Mouse (Mus musculus): ENCODE results near the gene Tia1.

The Tia1 gene

GRCm38 (mm10) chr6:86385362-86386104 lies 18.5 kb upstream of the Tia1 start:
- DNase-seq: no peak

- no peak for DNase-seq
These were observed 16.7 kb upstream of the Tia1 start for GRCm38 (mm10) chr6:86387313-86387712.

GRCm38 (mm10) chr6:86388461-86388860 lies 15.6 kb upstream of the Tia1 start:
- no peak for DNase-seq

GRCm38 (mm10) chr6:86391326-86391725 lies 12.7 kb upstream of the Tia1 start:
- DNase-seq: no peak

- no peak for DNase-seq
These were observed 10.8 kb upstream of the Tia1 start for GRCm38 (mm10) chr6:86393187-86393586.

GRCm38 (mm10) chr6:86394078-86394720 lies 9.8 kb upstream of the Tia1 start:
- DNase-seq: no peak

GRCm38 (mm10) chr6:86395021-86395420 lies 9.0 kb upstream of the Tia1 start:
- DNase-seq: no peak

GRCm38 (mm10) chr6:86395969-86396368 lies 8.1 kb upstream of the Tia1 start:
- no peak for DNase-seq

GRCm38 (mm10) chr6:86396581-86397256 lies 7.3 kb upstream of the Tia1 start, which contains the start of gene Pcyox1:
Pcyox1 (minus strand) TSS chr6:86397154.
- peak; percentile 87 for DNase-seq

GRCm38 (mm10) chr6:86397257-86397980 lies 6.6 kb upstream of the Tia1 start:
- DNase-seq: no peak

GRCm38 (mm10) chr6:86398986-86399385 lies 5.0 kb upstream of the Tia1 start:
- DNase-seq: no peak

GRCm38 (mm10) chr6:86399995-86400394 lies 4.0 kb upstream of the Tia1 start:
- no peak for DNase-seq

- DNase-seq: peak; percentile 85
These were observed 3.0 kb upstream of the Tia1 start for GRCm38 (mm10) chr6:86400972-86401371.

- DNase-seq: no peak
These were observed 1.1 kb upstream of the Tia1 start for GRCm38 (mm10) chr6:86402681-86403607.

GRCm38 (mm10) chr6:86403728-86404099 lies 305 bp upstream of the Tia1 start:
- peak; percentile 84 for DNase-seq

- peak; percentile 27 for DNase-seq
These were observed 977 bp downstream of the Tia1 start for GRCm38 (mm10) chr6:86404996-86405395.

- DNase-seq: no peak
These were observed 2.3 kb downstream of the Tia1 start for GRCm38 (mm10) chr6:86406306-86406705.

GRCm38 (mm10) chr6:86418711-86419110 lies 14.7 kb downstream of the Tia1 start:
- no peak for DNase-seq

GRCm38 (mm10) chr6:86419239-86419638 lies 15.2 kb downstream of the Tia1 start:
- no peak for DNase-seq

GRCm38 (mm10) chr6:86420491-86420890 lies 16.5 kb downstream of the Tia1 start:
- DNase-seq: no peak

- no peak for DNase-seq
These were observed 22.3 kb downstream of the Tia1 start, which contains the start of gene Gm44790 for GRCm38 (mm10) chr6:86426358-86426757. Gm44790 (plus strand) TSS chr6:86426658.

- DNase-seq: no peak
These were observed 27.5 kb downstream of the Tia1 start for GRCm38 (mm10) chr6:86431531-86431930.

Data from thymus, postnatal 25 days (tissue).